Mouse (Mus musculus) heart, embryonic 11.5 days (tissue): ENCODE measurements around the gene Flywch1. TPM values are rescaled to one million over a fixed set of nuclear protein-coding genes. Genes with fewer than 3 reads are reported as not detected.
"Not testable (repeated sequence)": the region's sequence is repeated elsewhere in the genome, so short reads cannot be mapped to it uniquely, and the experiment has no call there.

ENCODE experiments used
- ATAC-seq: fragments of 200-750 bp; cut with Nextera tagmentation; replicated peaks from 2 replicates; pipeline ENCODE4 v1.8.0; 2017; ENCODE audit warnings: moderate library complexity; ENCODE audit not compliant: insufficient number of reproducible peaks, low FRiP score, low TSS enrichment
- H3K27ac ChIP-seq: fragments of 300-500 bp; sonication (generic); 2 replicates; pipeline ENCODE4 v1.5.1; 2014; ENCODE audit warnings: mild to moderate bottlenecking, low read depth, low read length
- H3K27me3 ChIP-seq: fragments of 300-500 bp; sonication (generic); 2 replicates; pipeline ENCODE4 v1.6.1; 2014; ENCODE audit warnings: mild to moderate bottlenecking, low read length, mixed read lengths; ENCODE audit not compliant: control insufficient read depth, insufficient read depth
- H3K36me3 ChIP-seq: fragments of 300-500 bp; sonication (generic); 2 replicates; pipeline ENCODE4 v1.6.1; 2014; ENCODE audit warnings: mild to moderate bottlenecking, low read length, moderate library complexity, mixed read lengths; ENCODE audit not compliant: control insufficient read depth, insufficient read depth
- H3K4me1 ChIP-seq: fragments of 300-500 bp; sonication (generic); 2 replicates; pipeline ENCODE4 v1.6.1; 2014; ENCODE audit warnings: low read length; ENCODE audit not compliant: control insufficient read depth, insufficient read depth
- H3K4me2 ChIP-seq: fragments of 300-500 bp; sonication (generic); 2 replicates; pipeline ENCODE4 v1.6.1; 2014; ENCODE audit warnings: mild to moderate bottlenecking, moderate library complexity
- H3K4me3 ChIP-seq: fragments of 300-500 bp; sonication (generic); 2 replicates; pipeline ENCODE4 v1.5.1; 2014; ENCODE audit warnings: low read depth, low read length
- H3K9ac ChIP-seq: fragments of 300-500 bp; sonication (generic); 2 replicates; pipeline ENCODE4 v1.6.1; 2014; ENCODE audit warnings: mild to moderate bottlenecking, low read depth, low read length, moderate library complexity
- H3K9me3 ChIP-seq: fragments of 300-500 bp; sonication (generic); replicated peaks from 2 replicates; pipeline ENCODE4 v1.6.1; 2016; ENCODE audit warnings: low read length; ENCODE audit not compliant: control insufficient read depth
- WGBS: fragments of 180-500 bp; shearing (Covaris S2); extraction: QIAGEN DNeasy Blood & Tissue Kit; methylation state at CpG from one replicate; pipeline ENCODE4 v1.1.7; 2014; ENCODE audit not compliant: insufficient replicate concordance; 5-methylcytosine and 5-hydroxymethylcytosine counted together
- polyA plus RNA-seq: library from polyadenylated mRNA; unstranded; fragments of >200 nt; fragmentation: Nextera tagmentation; extraction: Ambion mirVana; gene quantifications from 2 replicates; pipeline ENCODE4 v1.2.1, GENCODE M21; 2014

The Flywch1 gene
- polyA plus RNA-seq, 1 experiment from 2014 or later: 60.5 TPM

DNA sequence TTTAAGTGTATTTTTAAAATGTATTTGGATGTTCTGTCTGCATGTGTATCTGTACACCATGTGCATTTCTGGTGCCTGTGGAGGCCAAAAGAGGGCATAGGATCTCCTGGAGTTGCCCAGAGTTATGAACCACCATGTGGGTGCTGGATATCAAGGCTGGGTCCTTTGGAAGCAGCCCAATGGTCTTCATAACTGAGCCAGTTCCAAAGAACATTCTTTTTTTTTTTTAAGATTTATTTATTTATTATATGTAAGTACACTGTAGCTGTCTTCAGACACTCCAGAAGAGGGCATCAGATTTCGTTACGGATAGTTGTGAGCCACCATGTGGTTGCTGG is 786 bp upstream of the Flywch1 start:
- H3K36me3 ChIP-seq, ATAC-seq, H3K4me2 ChIP-seq, H3K9me3 ChIP-seq, H3K4me1 ChIP-seq, H3K27me3 ChIP-seq, H3K9ac ChIP-seq, H3K4me3 ChIP-seq, H3K27ac ChIP-seq: not testable (repeated sequence)
- WGBS: 80% methylated on average over 2 of the region's 2 CpGs

- Histone ChIP-seq H3K27me3 (no peaks in the 10 kb centered on the region), H3K36me3 (no peaks in the 10 kb centered on the region), H3K4me1 (peaks cover 7% of the 10 kb centered on the region), H3K9ac (peak overlapping the region; percentile 92), H3K4me3 (peak overlapping the region; percentile 87), H3K9me3 (no peaks in the 10 kb centered on the region), H3K4me2 (peak overlapping the region; percentile 71), H3K27ac (peak overlapping the region; percentile 82)
- peak; percentile 39 for ATAC-seq
- WGBS: 2% methylated on average over 19 of the region's 19 CpGs
Observed at GRCm38 (mm10) chr17:23770896-23771283, 512 bp downstream of the Flywch1 start.

DNA sequence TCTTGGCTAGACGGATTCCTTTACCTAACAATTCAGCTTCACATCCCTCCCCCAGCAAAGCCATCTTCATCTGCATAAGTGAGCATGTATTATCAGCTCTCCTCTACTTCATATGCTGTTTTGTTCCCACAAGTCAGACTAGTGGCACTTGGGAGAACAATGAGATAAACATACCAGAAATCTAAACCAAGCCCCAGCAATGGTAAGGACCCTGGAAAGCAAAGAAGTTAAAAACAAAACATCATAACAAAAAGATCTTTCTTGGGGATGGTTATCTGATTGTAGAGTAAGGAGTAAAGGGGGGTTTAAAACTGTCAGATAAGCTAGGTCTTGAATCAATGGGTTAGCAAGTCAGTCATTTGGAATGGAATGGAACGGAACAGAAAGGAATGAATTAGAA is 909 bp downstream of the Flywch1 start:
- H3K9me3 ChIP-seq: no peaks in the 10 kb centered on the region
- H3K4me1 ChIP-seq: peaks cover 7% of the 10 kb centered on the region
- peak overlapping the region; percentile 92 for H3K9ac ChIP-seq
- 18% methylated on average over 2 of the region's 2 CpGs for WGBS
- no peaks in the 10 kb centered on the region for H3K36me3 ChIP-seq
- peak overlapping the region; percentile 71 for H3K4me2 ChIP-seq
- H3K27me3 ChIP-seq: no peaks in the 10 kb centered on the region
- no peak for ATAC-seq
- no peak overlapping the region for H3K27ac ChIP-seq
- peak overlapping the region; percentile 87 for H3K4me3 ChIP-seq

- no peak overlapping the region for H3K9ac ChIP-seq
- H3K4me2 ChIP-seq: no peak overlapping the region
- peaks cover 23% of the 10 kb centered on the region for H3K36me3 ChIP-seq
- no peaks in the 10 kb centered on the region for H3K4me1 ChIP-seq
- H3K4me3 ChIP-seq: no peak overlapping the region
- H3K27ac ChIP-seq: no peak overlapping the region
- H3K9me3 ChIP-seq: no peaks in the 10 kb centered on the region
- no peak for ATAC-seq
- H3K27me3 ChIP-seq: no peaks in the 10 kb centered on the region
- 83% methylated on average over 11 of the region's 11 CpGs for WGBS
Observed at GRCm38 (mm10) chr17:23762976-23763375, 8.4 kb downstream of the Flywch1 start.

DNA sequence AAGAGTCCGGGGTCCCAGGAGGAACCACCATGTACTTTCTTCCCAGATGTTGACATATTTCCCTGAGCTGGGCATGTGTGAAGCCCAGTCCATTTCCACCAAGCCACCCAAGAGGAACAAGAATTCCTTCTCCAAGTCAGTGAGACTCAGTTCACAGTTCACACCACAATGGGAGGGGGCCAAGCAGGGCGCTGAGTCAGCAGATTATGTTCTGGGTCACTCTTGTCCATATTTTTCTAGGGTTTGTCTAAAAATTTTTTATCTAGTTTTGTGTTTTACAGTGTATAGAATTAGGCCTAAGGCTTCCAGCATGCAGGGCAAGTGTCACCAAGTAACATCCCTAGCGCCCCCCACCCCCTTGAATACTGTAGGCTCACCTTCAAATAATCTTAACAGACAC is 10.2 kb downstream of the Flywch1 start:
- peaks cover 38% of the 10 kb centered on the region for H3K36me3 ChIP-seq
- 91% methylated on average over 3 of the region's 3 CpGs for WGBS

GRCm38 (mm10) chr17:23760231-23760630 is 11.2 kb downstream of the Flywch1 start:
- Histone ChIP-seq H3K36me3 (peaks cover 47% of the 10 kb centered on the region), H3K4me3 (no peak overlapping the region), H3K9ac (no peak overlapping the region), H3K27me3 (no peaks in the 10 kb centered on the region), H3K4me2 (no peak overlapping the region), H3K27ac (no peak overlapping the region), H3K9me3 (no peaks in the 10 kb centered on the region), H3K4me1 (no peaks in the 10 kb centered on the region)
- 87% methylated on average over 9 of the region's 9 CpGs for WGBS
- no peak for ATAC-seq

More for the DNA sequence above, 10.2 kb downstream of the Flywch1 start:
- H3K9me3 ChIP-seq: no peaks in the 10 kb centered on the region
- no peak overlapping the region for H3K27ac ChIP-seq
- no peaks in the 10 kb centered on the region for H3K27me3 ChIP-seq
- no peaks in the 10 kb centered on the region for H3K4me1 ChIP-seq
- no peak overlapping the region for H3K4me3 ChIP-seq
- ATAC-seq: no peak
- no peak overlapping the region for H3K9ac ChIP-seq
- no peak overlapping the region for H3K4me2 ChIP-seq

GRCm38 (mm10) chr17:23758801-23759200 is 12.6 kb downstream of the Flywch1 start:
- Histone ChIP-seq H3K9me3 (no peaks in the 10 kb centered on the region), H3K4me1 (no peaks in the 10 kb centered on the region), H3K27ac (no peak overlapping the region), H3K4me3 (no peak overlapping the region), H3K4me2 (no peak overlapping the region), H3K36me3 (peaks cover 47% of the 10 kb centered on the region), H3K9ac (no peak overlapping the region), H3K27me3 (no peaks in the 10 kb centered on the region)
- WGBS: 82% methylated on average over 8 of the region's 8 CpGs
- no peak for ATAC-seq

DNA sequence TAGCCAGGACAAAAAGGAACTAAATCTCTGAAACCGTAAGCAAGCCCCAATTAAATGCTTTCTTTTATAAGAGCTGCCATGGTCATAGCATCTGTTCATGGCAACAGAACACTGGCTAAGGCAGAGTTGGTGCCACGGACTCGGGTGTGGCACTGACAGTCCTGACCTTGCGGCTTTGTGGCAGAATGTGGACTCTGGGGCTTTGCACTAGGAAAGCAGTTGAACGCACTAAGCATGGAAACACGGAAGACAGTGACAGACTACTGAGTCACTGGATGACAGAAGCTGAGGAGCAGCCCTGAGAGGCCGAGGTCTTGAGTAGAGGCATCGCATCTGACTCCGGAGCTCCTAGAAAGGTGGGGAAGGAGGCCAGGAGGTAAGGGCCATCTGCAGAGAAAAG is 13.8 kb downstream of the Flywch1 start:
- Histone ChIP-seq H3K4me3 (no peak overlapping the region), H3K27ac (no peak overlapping the region), H3K4me1 (no peaks in the 10 kb centered on the region), H3K9ac (no peak overlapping the region), H3K27me3 (no peaks in the 10 kb centered on the region), H3K9me3 (no peaks in the 10 kb centered on the region), H3K36me3 (peaks cover 57% of the 10 kb centered on the region), H3K4me2 (no peak overlapping the region)
- no peak for ATAC-seq
- 91% methylated on average over 9 of the region's 9 CpGs for WGBS

- Histone ChIP-seq H3K27me3 (no peaks in the 10 kb centered on the region), H3K9me3 (no peaks in the 10 kb centered on the region), H3K4me2 (no peak overlapping the region), H3K27ac (no peak overlapping the region), H3K4me3 (no peak overlapping the region), H3K9ac (no peak overlapping the region), H3K4me1 (no peaks in the 10 kb centered on the region), H3K36me3 (peaks cover 59% of the 10 kb centered on the region)
- 89% methylated on average over 13 of the region's 13 CpGs for WGBS
- ATAC-seq: no peak
Observed at GRCm38 (mm10) chr17:23755689-23756088, 15.7 kb downstream of the Flywch1 start.
